ENCODE assay signal across 1 mouse cellular context in genomic region chr5:103753511-103754329, GRCm38 (mm10).
TF ChIP-seq lines count a peak whose summit lies in the region.

No protein-coding gene starts in this region.

TF ChIP-seq in CH12.LX, 34 proteins besides CTCF, POLR2A, EP300 and RAD21 (continued from another document):
- TF ChIP-seq ZC3H11A (IDR thresholded peaks at IDR 0.05; ENCODE audit: low read depth, low read length): no peak
- TF ChIP-seq ZMIZ1 (IDR thresholded peaks at IDR 0.05; ENCODE audit: low read depth, low read length): peak; percentile 77; the same call in 1 of the 2 replicates
- TF ChIP-seq HCFC1 (IDR thresholded peaks at IDR 0.05; ENCODE audit: low read depth, low read length): peak; percentile 47; the same call in 1 of the 2 replicates
- TF ChIP-seq E2F4 (IDR thresholded peaks at IDR 0.05; ENCODE audit: insufficient replicate concordance, low read depth, low read length): no peak
- no peak for TF ChIP-seq MAFK (IDR thresholded peaks at IDR 0.05; ENCODE audit: insufficient replicate concordance, low read length)
- no peak for TF ChIP-seq KAT2A (IDR thresholded peaks at IDR 0.05; ENCODE audit: insufficient replicate concordance, low read length)
- TF ChIP-seq USF2 (conservative IDR thresholded peaks at IDR 0.05; ENCODE audit: low read depth, low read length): no peak
- no peak for TF ChIP-seq NRF1 (IDR thresholded peaks at IDR 0.05; ENCODE audit: low read depth, low read length)
- TF ChIP-seq MYC (IDR thresholded peaks at IDR 0.05; ENCODE audit: low read depth, low read length): no peak
- peak; percentile 32; the same call in 1 of the 2 replicates for TF ChIP-seq TBP (conservative IDR thresholded peaks at IDR 0.05; ENCODE audit: low read depth, low read length)
- TF ChIP-seq ZNF384 (IDR thresholded peaks at IDR 0.05; ENCODE audit: low read depth, low read length): no peak
- no peak for TF ChIP-seq POLR2AphosphoS2 (IDR thresholded peaks at IDR 0.05; ENCODE audit: low read depth, low read length)
- TF ChIP-seq CHD2 (IDR thresholded peaks at IDR 0.05; ENCODE audit: low read length): no peak
- TF ChIP-seq MAX (IDR thresholded peaks at IDR 0.05; ENCODE audit: low read length): peak; percentile 2; the same call in 1 of the 2 replicates
- peak; percentile 77 for TF ChIP-seq SIN3A (IDR thresholded peaks at IDR 0.05; ENCODE audit: low read length)
- TF ChIP-seq CHD1 (IDR thresholded peaks at IDR 0.05; ENCODE audit: low read depth, low read length): no peak
- no peak for TF ChIP-seq JUN (IDR thresholded peaks at IDR 0.05; ENCODE audit: insufficient read depth, low read depth, low read length)
TF ChIP-seq in CH12.LX: peak in this region for 12.
